Mouse (Mus musculus): Measurements from ENCODE around the gene Hspg2. TPM values are rescaled to one million over a fixed set of nuclear protein-coding genes. Genes with fewer than 3 reads are reported as not detected.

The Hspg2 gene
- polyA plus RNA-seq, 1 experiment: 147 TPM

GRCm38 (mm10) chr4:137489996-137490395 lies 21.4 kb downstream of the Hspg2 start:
- TF ChIP-seq EP300 (IDR thresholded peaks at IDR 0.05; ENCODE audit: insufficient read depth, low read depth, low read length): no peak
- no peak overlapping the region for H3K9ac ChIP-seq (ENCODE audit: low read depth, poor library complexity, severe bottlenecking)
- H3K27ac ChIP-seq (ENCODE audit: insufficient read depth, low read length): no peak overlapping the region
- peaks cover 3% of the 10 kb centered on the region; the same call in 1 of the 2 replicates for H3K36me3 ChIP-seq (ENCODE audit: control insufficient read depth, insufficient read depth, low read length, poor library complexity, severe bottlenecking)
- no peak overlapping the region for H3K4me3 ChIP-seq (ENCODE audit: low read depth, low read length)
- H3K4me1 ChIP-seq (ENCODE audit: control insufficient read depth, insufficient read depth, low read length): peaks cover 29% of the 10 kb centered on the region
- no peaks in the 10 kb centered on the region for H3K9me3 ChIP-seq (replicated peaks; ENCODE audit: control insufficient read depth, insufficient read depth, low read length, poor library complexity, severe bottlenecking)
- no peaks in the 10 kb centered on the region for H3K27me3 ChIP-seq (ENCODE audit: control insufficient read depth, insufficient read depth, low read length, poor library complexity, severe bottlenecking)

DNA sequence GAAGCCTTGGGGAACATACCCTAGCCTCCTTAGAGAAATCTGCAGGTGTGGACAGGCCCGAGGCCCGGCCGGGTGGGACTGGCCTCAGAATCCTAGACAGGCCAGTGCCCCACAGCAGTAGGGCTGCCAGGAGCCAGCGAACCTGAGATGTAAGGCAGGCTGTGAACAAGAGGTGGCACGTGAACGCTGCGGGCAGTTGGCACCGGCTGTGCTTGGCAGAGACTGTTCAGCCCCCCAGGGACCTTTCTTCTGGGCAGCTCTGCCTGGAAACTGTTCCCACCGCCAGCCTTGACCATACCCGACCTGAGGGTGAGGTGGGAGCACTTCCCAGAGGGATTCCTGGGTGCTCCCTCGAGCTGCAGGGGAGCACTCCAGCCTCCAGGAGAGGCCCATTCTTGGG lies 24.0 kb downstream of the Hspg2 start:
- Histone ChIP-seq H3K4me3 (ENCODE audit: low read depth, low read length) (no peak overlapping the region), H3K9me3 (replicated peaks; ENCODE audit: control insufficient read depth, insufficient read depth, low read length, poor library complexity, severe bottlenecking) (no peaks in the 10 kb centered on the region), H3K36me3 (ENCODE audit: control insufficient read depth, insufficient read depth, low read length, poor library complexity, severe bottlenecking) (peaks cover 3% of the 10 kb centered on the region; the same call in 1 of the 2 replicates), H3K27ac (ENCODE audit: insufficient read depth, low read length) (peak overlapping the region; percentile 86), H3K9ac (ENCODE audit: low read depth, poor library complexity, severe bottlenecking) (no peak overlapping the region), H3K27me3 (ENCODE audit: control insufficient read depth, insufficient read depth, low read length, poor library complexity, severe bottlenecking) (no peaks in the 10 kb centered on the region), H3K4me1 (ENCODE audit: control insufficient read depth, insufficient read depth, low read length) (peaks cover 32% of the 10 kb centered on the region)
- TF ChIP-seq POLR2A (IDR thresholded peaks at IDR 0.05; ENCODE audit: insufficient read depth, low read length) (no peak), CTCF (IDR thresholded peaks at IDR 0.05; ENCODE audit: low read depth, low read length) (no peak), EP300 (IDR thresholded peaks at IDR 0.05; ENCODE audit: insufficient read depth, low read depth, low read length) (no peak)

DNA sequence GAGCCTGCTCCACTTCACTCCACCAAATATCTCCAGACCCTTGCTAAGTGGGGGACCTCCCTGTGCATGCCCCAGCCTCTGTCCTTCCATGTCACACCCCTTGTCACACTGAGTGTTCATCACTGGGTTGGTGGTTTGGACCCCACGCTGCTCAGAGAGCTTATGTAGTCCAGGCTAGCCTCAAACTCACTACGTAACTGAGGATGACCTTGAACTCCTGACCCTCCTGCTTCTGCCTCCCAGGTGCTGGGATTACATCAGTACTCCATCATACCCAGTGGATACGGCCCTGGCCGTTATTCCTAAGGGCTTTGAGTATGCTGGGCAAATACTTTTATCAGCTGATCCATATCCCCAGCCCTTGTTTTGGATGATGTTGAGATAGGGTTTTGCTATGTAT lies 24.6 kb downstream of the Hspg2 start:
- peak overlapping the region; percentile 86 for H3K27ac ChIP-seq (ENCODE audit: insufficient read depth, low read length)
- TF ChIP-seq EP300 (IDR thresholded peaks at IDR 0.05; ENCODE audit: insufficient read depth, low read depth, low read length) (peak; percentile 44; the same call in 1 of the 2 replicates), POLR2A (IDR thresholded peaks at IDR 0.05; ENCODE audit: insufficient read depth, low read length) (no peak)

GRCm38 (mm10) chr4:137494751-137495500 lies 26.4 kb downstream of the Hspg2 start:
- Histone ChIP-seq H3K4me1 (ENCODE audit: control insufficient read depth, insufficient read depth, low read length) (peaks cover 42% of the 10 kb centered on the region), H3K9ac (ENCODE audit: low read depth, poor library complexity, severe bottlenecking) (peak overlapping the region; percentile 21), H3K4me3 (ENCODE audit: low read depth, low read length) (peak overlapping the region; percentile 3), H3K27ac (ENCODE audit: insufficient read depth, low read length) (peak overlapping the region; percentile 86), H3K9me3 (replicated peaks; ENCODE audit: control insufficient read depth, insufficient read depth, low read length, poor library complexity, severe bottlenecking) (no peaks in the 10 kb centered on the region), H3K27me3 (ENCODE audit: control insufficient read depth, insufficient read depth, low read length, poor library complexity, severe bottlenecking) (no peaks in the 10 kb centered on the region), H3K36me3 (ENCODE audit: control insufficient read depth, insufficient read depth, low read length, poor library complexity, severe bottlenecking) (peaks cover 3% of the 10 kb centered on the region; the same call in 1 of the 2 replicates)
- peak; percentile 79 for TF ChIP-seq EP300 (IDR thresholded peaks at IDR 0.05; ENCODE audit: insufficient read depth, low read depth, low read length)
- TF ChIP-seq POLR2A (IDR thresholded peaks at IDR 0.05; ENCODE audit: insufficient read depth, low read length): no peak

More for the DNA sequence above, 24.6 kb downstream of the Hspg2 start:
- H3K36me3 ChIP-seq (ENCODE audit: control insufficient read depth, insufficient read depth, low read length, poor library complexity, severe bottlenecking): peaks cover 3% of the 10 kb centered on the region; the same call in 1 of the 2 replicates
- no peaks in the 10 kb centered on the region for H3K9me3 ChIP-seq (replicated peaks; ENCODE audit: control insufficient read depth, insufficient read depth, low read length, poor library complexity, severe bottlenecking)
- H3K4me3 ChIP-seq (ENCODE audit: low read depth, low read length): no peak overlapping the region
- H3K27me3 ChIP-seq (ENCODE audit: control insufficient read depth, insufficient read depth, low read length, poor library complexity, severe bottlenecking): no peaks in the 10 kb centered on the region
- no peak overlapping the region for H3K9ac ChIP-seq (ENCODE audit: low read depth, poor library complexity, severe bottlenecking)
- H3K4me1 ChIP-seq (ENCODE audit: control insufficient read depth, insufficient read depth, low read length): peaks cover 37% of the 10 kb centered on the region

- Histone ChIP-seq H3K27ac (ENCODE audit: insufficient read depth, low read length) (peak overlapping the region; percentile 71), H3K4me3 (ENCODE audit: low read depth, low read length) (no peak overlapping the region), H3K27me3 (ENCODE audit: control insufficient read depth, insufficient read depth, low read length, poor library complexity, severe bottlenecking) (no peaks in the 10 kb centered on the region), H3K36me3 (ENCODE audit: control insufficient read depth, insufficient read depth, low read length, poor library complexity, severe bottlenecking) (peaks cover 3% of the 10 kb centered on the region; the same call in 1 of the 2 replicates), H3K9me3 (replicated peaks; ENCODE audit: control insufficient read depth, insufficient read depth, low read length, poor library complexity, severe bottlenecking) (no peaks in the 10 kb centered on the region), H3K9ac (ENCODE audit: low read depth, poor library complexity, severe bottlenecking) (no peak overlapping the region), H3K4me1 (ENCODE audit: control insufficient read depth, insufficient read depth, low read length) (peaks cover 42% of the 10 kb centered on the region)
- TF ChIP-seq EP300 (IDR thresholded peaks at IDR 0.05; ENCODE audit: insufficient read depth, low read depth, low read length) (no peak), CTCF (IDR thresholded peaks at IDR 0.05; ENCODE audit: low read depth, low read length) (no peak), POLR2A (IDR thresholded peaks at IDR 0.05; ENCODE audit: insufficient read depth, low read length) (no peak)
These were observed 27.0 kb downstream of the Hspg2 start for GRCm38 (mm10) chr4:137495501-137496100.

- no peaks in the 10 kb centered on the region for H3K27me3 ChIP-seq (ENCODE audit: control insufficient read depth, insufficient read depth, low read length, poor library complexity, severe bottlenecking)
- no peaks in the 10 kb centered on the region for H3K9me3 ChIP-seq (replicated peaks; ENCODE audit: control insufficient read depth, insufficient read depth, low read length, poor library complexity, severe bottlenecking)
- peaks cover 44% of the 10 kb centered on the region for H3K4me1 ChIP-seq (ENCODE audit: control insufficient read depth, insufficient read depth, low read length)
- TF ChIP-seq POLR2A (IDR thresholded peaks at IDR 0.05; ENCODE audit: insufficient read depth, low read length) (no peak), CTCF (IDR thresholded peaks at IDR 0.05; ENCODE audit: low read depth, low read length) (no peak), EP300 (IDR thresholded peaks at IDR 0.05; ENCODE audit: insufficient read depth, low read depth, low read length) (peak; percentile 84; the same call in 1 of the 2 replicates)
- no peak overlapping the region for H3K4me3 ChIP-seq (ENCODE audit: low read depth, low read length)
- H3K9ac ChIP-seq (ENCODE audit: low read depth, poor library complexity, severe bottlenecking): no peak overlapping the region
- peak overlapping the region; percentile 71 for H3K27ac ChIP-seq (ENCODE audit: insufficient read depth, low read length)
- H3K36me3 ChIP-seq (ENCODE audit: control insufficient read depth, insufficient read depth, low read length, poor library complexity, severe bottlenecking): peaks cover 12% of the 10 kb centered on the region
These were observed 28.8 kb downstream of the Hspg2 start for GRCm38 (mm10) chr4:137497367-137497766.
